Mouse (Mus musculus): ENCODE data around the gene Pigk. TPM values are rescaled to one million over a fixed set of nuclear protein-coding genes. Genes with fewer than 3 reads are reported as not detected.
A peak's percentile ranks its signal among the peaks of the same experiment; 100 is the strongest.

Pigk gene
- polyA plus RNA-seq, 1 experiment from 2014 or later: 24.2 TPM

- DNase-seq (peak; percentile 22), ATAC-seq (ENCODE audit: low read depth) (peak; percentile 79)
- Histone ChIP-seq H3K9ac (no peak overlapping the region), H3K27me3 (no peaks in the 10 kb centered on the region), H3K9me3 (replicated peaks) (no peaks in the 10 kb centered on the region), H3K4me2 (no peak overlapping the region), H3K36me3 (no peaks in the 10 kb centered on the region), H3K27ac (no peak overlapping the region), H3K4me1 (replicated peaks) (peaks cover 7% of the 10 kb centered on the region), H3K4me3 (replicated peaks) (no peak overlapping the region)
- WGBS (ENCODE audit: insufficient replicate concordance): 58% methylated on average over 9 of the region's 9 CpGs
These were observed 86.0 kb downstream of the Pigk start for GRCm38 (mm10) chr3:152799738-152800431.

GRCm38 (mm10) chr3:152813905-152814304 lies 100.0 kb downstream of the Pigk start:
- 42% methylated on average over 4 of the region's 4 CpGs for WGBS (ENCODE audit: insufficient replicate concordance)
- DNase-seq: no peak
- H3K27ac ChIP-seq: no peak overlapping the region

GRCm38 (mm10) chr3:152815110-152815509 lies 101.2 kb downstream of the Pigk start:
- no peaks in the 10 kb centered on the region for H3K36me3 ChIP-seq
- DNase-seq (no peak), ATAC-seq (ENCODE audit: low read depth) (no peak)
- no peak overlapping the region for H3K9ac ChIP-seq
- 59% methylated on average over 5 of the region's 5 CpGs for WGBS (ENCODE audit: insufficient replicate concordance)
- no peak overlapping the region for H3K27ac ChIP-seq
- no peaks in the 10 kb centered on the region for H3K27me3 ChIP-seq
- H3K4me2 ChIP-seq: no peak overlapping the region
- no peaks in the 10 kb centered on the region for H3K9me3 ChIP-seq (replicated peaks)
- no peaks in the 10 kb centered on the region for H3K4me1 ChIP-seq (replicated peaks)
- H3K4me3 ChIP-seq (replicated peaks): no peak overlapping the region

More at GRCm38 (mm10) chr3:152813905-152814304, 100.0 kb downstream of the Pigk start:
- Histone ChIP-seq H3K9ac (no peak overlapping the region), H3K36me3 (no peaks in the 10 kb centered on the region), H3K4me1 (replicated peaks) (no peaks in the 10 kb centered on the region), H3K4me3 (replicated peaks) (no peak overlapping the region), H3K27me3 (no peaks in the 10 kb centered on the region), H3K4me2 (no peak overlapping the region), H3K9me3 (replicated peaks) (no peaks in the 10 kb centered on the region)
- no peak for ATAC-seq (ENCODE audit: low read depth)

GRCm38 (mm10) chr3:152820406-152820805 lies 106.5 kb downstream of the Pigk start:
- H3K4me3 ChIP-seq (replicated peaks): no peak overlapping the region
- H3K9me3 ChIP-seq (replicated peaks): no peaks in the 10 kb centered on the region
- H3K4me1 ChIP-seq (replicated peaks): no peaks in the 10 kb centered on the region
- H3K27me3 ChIP-seq: no peaks in the 10 kb centered on the region
- no peaks in the 10 kb centered on the region for H3K36me3 ChIP-seq
- H3K9ac ChIP-seq: no peak overlapping the region
- WGBS (ENCODE audit: insufficient replicate concordance): 24% methylated on average over 3 of the region's 3 CpGs
- no peak for DNase-seq
- H3K27ac ChIP-seq: no peak overlapping the region
- no peak overlapping the region for H3K4me2 ChIP-seq
- ATAC-seq (ENCODE audit: low read depth): no peak

GRCm38 (mm10) chr3:152821202-152821601 lies 107.3 kb downstream of the Pigk start:
- Histone ChIP-seq H3K4me3 (replicated peaks) (no peak overlapping the region), H3K36me3 (no peaks in the 10 kb centered on the region), H3K4me2 (no peak overlapping the region), H3K4me1 (replicated peaks) (no peaks in the 10 kb centered on the region), H3K9ac (no peak overlapping the region), H3K27me3 (no peaks in the 10 kb centered on the region), H3K27ac (no peak overlapping the region), H3K9me3 (replicated peaks) (no peaks in the 10 kb centered on the region)
- ATAC-seq (ENCODE audit: low read depth) (no peak), DNase-seq (peak; percentile 20)
- 53% methylated on average over 14 of the region's 14 CpGs for WGBS (ENCODE audit: insufficient replicate concordance)

DNA sequence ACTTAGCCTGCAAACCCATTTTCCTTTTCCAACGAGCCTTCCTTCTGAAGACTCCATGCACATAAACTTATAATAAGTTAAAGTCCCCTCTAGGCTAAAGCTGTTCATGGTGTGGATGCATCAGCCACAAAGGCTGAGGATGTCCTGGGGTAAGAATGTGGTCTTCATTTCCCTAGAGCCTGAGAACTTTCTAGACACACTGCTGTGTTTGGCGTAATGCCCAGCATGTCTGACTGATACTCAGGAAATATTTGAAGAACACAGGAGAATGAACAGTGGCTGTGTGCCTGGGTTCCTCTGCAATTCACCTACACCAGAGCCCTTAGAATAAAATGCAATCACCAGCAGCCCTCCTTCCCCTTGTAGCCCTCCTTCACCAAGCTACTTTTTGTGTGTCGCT lies 117.5 kb downstream of the Pigk start:
- Histone ChIP-seq H3K36me3 (no peaks in the 10 kb centered on the region), H3K9ac (no peak overlapping the region), H3K4me3 (replicated peaks) (no peak overlapping the region), H3K27me3 (no peaks in the 10 kb centered on the region), H3K4me2 (no peak overlapping the region), H3K9me3 (replicated peaks) (no peaks in the 10 kb centered on the region), H3K27ac (no peak overlapping the region), H3K4me1 (replicated peaks) (no peaks in the 10 kb centered on the region)
- ATAC-seq (ENCODE audit: low read depth) (no peak), DNase-seq (no peak)
- 71% methylated on average over 3 of the region's 3 CpGs for WGBS (ENCODE audit: insufficient replicate concordance)

- no peaks in the 10 kb centered on the region for H3K27me3 ChIP-seq
- ATAC-seq (ENCODE audit: low read depth): no peak
- 78% methylated on average over 9 of the region's 9 CpGs for WGBS (ENCODE audit: insufficient replicate concordance)
- no peaks in the 10 kb centered on the region for H3K36me3 ChIP-seq
- no peak overlapping the region for H3K9ac ChIP-seq
- H3K4me1 ChIP-seq (replicated peaks): no peaks in the 10 kb centered on the region
- no peak for DNase-seq
- H3K4me2 ChIP-seq: no peak overlapping the region
- no peaks in the 10 kb centered on the region for H3K9me3 ChIP-seq (replicated peaks)
- no peak overlapping the region for H3K4me3 ChIP-seq (replicated peaks)
- no peak overlapping the region for H3K27ac ChIP-seq
These were observed 118.1 kb downstream of the Pigk start for GRCm38 (mm10) chr3:152831974-152832373.

- Histone ChIP-seq H3K27me3 (no peaks in the 10 kb centered on the region), H3K4me2 (no peak overlapping the region), H3K9ac (no peak overlapping the region), H3K36me3 (no peaks in the 10 kb centered on the region), H3K9me3 (replicated peaks) (no peaks in the 10 kb centered on the region), H3K4me1 (replicated peaks) (no peaks in the 10 kb centered on the region), H3K27ac (no peak overlapping the region), H3K4me3 (replicated peaks) (no peak overlapping the region)
- 76% methylated on average over 4 of the region's 4 CpGs for WGBS (ENCODE audit: insufficient replicate concordance)
- DNase-seq (no peak), ATAC-seq (ENCODE audit: low read depth) (no peak)
These were observed 118.5 kb downstream of the Pigk start for GRCm38 (mm10) chr3:152832436-152832835.

GRCm38 (mm10) chr3:152837407-152837806 lies 123.5 kb downstream of the Pigk start:
- Histone ChIP-seq H3K4me2 (no peak overlapping the region), H3K27me3 (no peaks in the 10 kb centered on the region), H3K4me3 (replicated peaks) (no peak overlapping the region), H3K9ac (no peak overlapping the region), H3K36me3 (no peaks in the 10 kb centered on the region), H3K27ac (no peak overlapping the region), H3K9me3 (replicated peaks) (no peaks in the 10 kb centered on the region), H3K4me1 (replicated peaks) (no peaks in the 10 kb centered on the region)
- ATAC-seq (ENCODE audit: low read depth) (no peak), DNase-seq (no peak)
- 45% methylated on average over 2 of the region's 2 CpGs for WGBS (ENCODE audit: insufficient replicate concordance)

DNA sequence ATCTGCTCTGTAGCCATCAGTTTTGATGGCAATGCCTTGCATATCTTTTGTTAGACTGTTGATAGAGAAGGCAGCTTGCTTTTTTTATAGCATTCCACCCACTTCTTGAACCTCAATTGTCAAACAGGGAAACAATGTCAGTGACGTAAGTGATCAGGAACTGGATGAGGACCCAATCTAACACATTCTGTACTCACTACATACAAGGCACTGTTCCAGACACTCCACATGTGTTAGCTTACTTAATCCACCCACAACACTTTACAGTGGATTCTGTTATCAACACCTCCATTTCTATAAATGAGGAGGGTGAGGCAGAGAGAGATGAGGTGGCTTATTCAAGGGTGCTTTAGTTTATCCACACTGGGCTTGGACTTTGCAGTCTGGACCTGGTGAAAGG lies 124.0 kb downstream of the Pigk start:
- Histone ChIP-seq H3K9me3 (replicated peaks) (no peaks in the 10 kb centered on the region), H3K9ac (no peak overlapping the region), H3K4me1 (replicated peaks) (no peaks in the 10 kb centered on the region), H3K27me3 (no peaks in the 10 kb centered on the region), H3K4me3 (replicated peaks) (no peak overlapping the region), H3K36me3 (no peaks in the 10 kb centered on the region), H3K27ac (no peak overlapping the region), H3K4me2 (no peak overlapping the region)
- DNase-seq (no peak), ATAC-seq (ENCODE audit: low read depth) (no peak)
- 65% methylated on average over 1 of the region's 1 CpGs for WGBS (ENCODE audit: insufficient replicate concordance)

DNA sequence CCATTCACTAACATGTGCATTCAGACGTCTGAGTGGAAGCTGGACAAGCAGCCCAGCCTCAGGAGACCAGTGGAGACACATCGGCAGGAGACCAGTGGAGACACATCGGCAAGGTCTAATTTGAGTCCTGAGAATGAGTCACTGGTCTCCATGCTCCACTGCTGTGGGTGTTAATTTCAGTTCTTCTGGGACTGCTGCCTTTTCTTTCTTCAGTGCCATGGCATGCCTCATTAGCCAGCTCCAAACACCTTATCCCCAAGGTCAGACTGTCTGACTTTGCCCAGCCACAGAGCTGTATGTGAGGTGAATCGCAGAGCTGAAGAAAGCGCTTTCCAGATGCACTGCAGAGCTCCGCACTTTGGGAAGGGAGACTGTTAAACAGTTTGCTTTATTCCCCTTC lies 127.4 kb downstream of the Pigk start:
- WGBS (ENCODE audit: insufficient replicate concordance): 79% methylated on average over 6 of the region's 6 CpGs
- Histone ChIP-seq H3K36me3 (no peaks in the 10 kb centered on the region), H3K9me3 (replicated peaks) (no peaks in the 10 kb centered on the region), H3K4me1 (replicated peaks) (no peaks in the 10 kb centered on the region), H3K9ac (no peak overlapping the region), H3K27ac (no peak overlapping the region), H3K4me2 (no peak overlapping the region), H3K4me3 (replicated peaks) (no peak overlapping the region), H3K27me3 (no peaks in the 10 kb centered on the region)
- DNase-seq (no peak), ATAC-seq (ENCODE audit: low read depth) (no peak)

- no peak overlapping the region for H3K4me3 ChIP-seq (replicated peaks)
- no peak overlapping the region for H3K9ac ChIP-seq
- ATAC-seq (ENCODE audit: low read depth) (no peak), DNase-seq (no peak)
- no peak overlapping the region for H3K4me2 ChIP-seq
- H3K27ac ChIP-seq: no peak overlapping the region
- H3K9me3 ChIP-seq (replicated peaks): no peaks in the 10 kb centered on the region
- WGBS (ENCODE audit: insufficient replicate concordance): 77% methylated on average over 3 of the region's 3 CpGs
- no peaks in the 10 kb centered on the region for H3K27me3 ChIP-seq
- no peaks in the 10 kb centered on the region for H3K36me3 ChIP-seq
- no peaks in the 10 kb centered on the region for H3K4me1 ChIP-seq (replicated peaks)
These were observed 128.7 kb downstream of the Pigk start for GRCm38 (mm10) chr3:152842648-152843047.
